Mouse (Mus musculus) heart, adult 18-20 months (tissue): Measurements from ENCODE around the gene Tfap2b. TPM values are rescaled to one million over a fixed set of nuclear protein-coding genes. Genes with fewer than 3 reads are reported as not detected.

Source experiments
- DNase-seq, 2 experiments: peaks; one replicate each; pipeline ENCODE4 v3.0.0; 2021 to 2022; ENCODE audit warnings: mixed read lengths in 1 of 2
- long read RNA-seq, 2 experiments: library from polyadenylated mRNA; stranded (forward); transcript quantifications; one replicate each; pipeline ENCODE4 v2.0.0; 2021
- total RNA-seq, 2 experiments: library from RNA; stranded (reverse); gene quantifications; 2 replicates each; pipeline ENCODE4 v1.2.3; 2021

Gene Tfap2b
- total RNA-seq = not detected
- long read RNA-seq, experiment 1 = 0 reads
- long read RNA-seq, experiment 2 = 0 reads

GRCm38 (mm10) chr1:19208641-19209358 is at the start of gene Tfap2b:
Tfap2b (plus strand) TSS chr1:19208914.
- no peak for DNase-seq

GRCm38 (mm10) chr1:19178742-19179397 is 29.8 kb upstream of the Tfap2b start:
- peak in 1 of 2 experiments; percentile 11 for DNase-seq

GRCm38 (mm10) chr1:19205649-19206048 is 3.1 kb upstream of the Tfap2b start:
- DNase-seq = peak in 1 of 2 experiments; percentile 18

GRCm38 (mm10) chr1:19206194-19206593 is 2.5 kb upstream of the Tfap2b start:
- no peak for DNase-seq

GRCm38 (mm10) chr1:19207611-19208010 is 1.1 kb upstream of the Tfap2b start:
- no peak for DNase-seq

GRCm38 (mm10) chr1:19209359-19209745 is 638 bp downstream of the Tfap2b start:
- DNase-seq = no peak

GRCm38 (mm10) chr1:19209776-19210175 is 1.1 kb downstream of the Tfap2b start:
- DNase-seq = no peak

- DNase-seq = no peak
Measured at GRCm38 (mm10) chr1:19210215-19211032, 1.7 kb downstream of the Tfap2b start.

- no peak for DNase-seq
Measured at GRCm38 (mm10) chr1:19211033-19211405, 2.3 kb downstream of the Tfap2b start.

GRCm38 (mm10) chr1:19211546-19212154 is 2.9 kb downstream of the Tfap2b start:
- no peak for DNase-seq

- no peak for DNase-seq
Measured at GRCm38 (mm10) chr1:19212691-19213090, 4.0 kb downstream of the Tfap2b start.

GRCm38 (mm10) chr1:19213171-19213570 is 4.5 kb downstream of the Tfap2b start:
- DNase-seq = no peak

- DNase-seq = no peak
Measured at GRCm38 (mm10) chr1:19213851-19214395, 5.2 kb downstream of the Tfap2b start.

- no peak for DNase-seq
Measured at GRCm38 (mm10) chr1:19217391-19217790, 8.7 kb downstream of the Tfap2b start.

GRCm38 (mm10) chr1:19218221-19218620 is 9.5 kb downstream of the Tfap2b start:
- DNase-seq = no peak

- no peak for DNase-seq
Measured at GRCm38 (mm10) chr1:19219381-19219780, 10.7 kb downstream of the Tfap2b start.

- DNase-seq = no peak
Measured at GRCm38 (mm10) chr1:19220564-19220963, 11.8 kb downstream of the Tfap2b start.

- DNase-seq = no peak
Measured at GRCm38 (mm10) chr1:19221601-19222000, 12.9 kb downstream of the Tfap2b start.

- DNase-seq = no peak
Measured at GRCm38 (mm10) chr1:19226699-19227098, 18.0 kb downstream of the Tfap2b start.

GRCm38 (mm10) chr1:19230926-19231573 is 22.3 kb downstream of the Tfap2b start:
- DNase-seq = no peak

GRCm38 (mm10) chr1:19231574-19232080 is 22.9 kb downstream of the Tfap2b start:
- DNase-seq = no peak
